Mouse (Mus musculus): ENCODE data around the gene Sh3kbp1.

DNA sequence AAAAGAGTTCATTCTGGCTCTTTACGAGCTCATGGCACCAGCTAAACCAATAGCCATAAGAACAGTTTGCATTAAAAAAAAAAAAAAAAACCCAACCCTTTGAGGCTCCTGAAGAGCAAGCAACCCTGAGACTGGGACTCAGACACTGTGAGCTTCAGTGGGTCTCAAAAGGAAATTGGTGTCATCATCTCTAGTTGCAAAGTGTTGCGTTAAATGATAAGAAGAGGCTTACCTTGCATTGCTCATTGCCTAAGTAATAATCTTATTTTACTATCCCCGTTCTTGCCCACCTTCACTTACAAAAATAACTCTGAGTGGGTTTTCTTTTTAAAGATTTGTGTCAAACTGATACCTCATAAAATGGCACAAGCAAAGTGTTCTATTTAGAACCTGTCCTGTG lies 21.5 kb downstream of the Sh3kbp1 start:
- no peak for TF ChIP-seq CTCF (IDR thresholded peaks at IDR 0.05; ENCODE audit: low read depth)
- no peak for TF ChIP-seq EP300 (IDR thresholded peaks at IDR 0.05; ENCODE audit: low read depth)

All from heart, postnatal 0 days (tissue).